Mouse (Mus musculus) liver, embryonic 16.5 days (tissue): ENCODE data around the gene Elane. TPM values are rescaled to one million over a fixed set of nuclear protein-coding genes. Genes with fewer than 3 reads are reported as not detected.
"Not testable (repeated sequence)": the region's sequence is repeated elsewhere in the genome, so short reads cannot be mapped to it uniquely, and the experiment has no call there.

Source experiments
- ATAC-seq: fragments of 200-750 bp; cut with Nextera tagmentation; 2 replicates; pipeline ENCODE4 v1.8.0; 2017; ENCODE audit warnings: low read depth, mild to moderate bottlenecking, moderate number of reproducible peaks, moderate library complexity
- H3K27ac ChIP-seq: fragments of 300-500 bp; sonication (generic); 2 replicates; pipeline ENCODE4 v1.5.1; 2014; ENCODE audit warnings: mild to moderate bottlenecking, low read length
- H3K27me3 ChIP-seq: fragments of 300-500 bp; sonication (generic); 2 replicates; pipeline ENCODE4 v1.6.1; 2014; ENCODE audit warnings: low read depth, low read length, mixed read lengths; ENCODE audit not compliant: control insufficient read depth, insufficient read depth
- H3K36me3 ChIP-seq: fragments of 300-500 bp; sonication (generic); 2 replicates; pipeline ENCODE4 v1.6.1; 2014; ENCODE audit warnings: mild to moderate bottlenecking; ENCODE audit not compliant: control insufficient read depth, insufficient read depth
- H3K4me1 ChIP-seq: fragments of 300-500 bp; sonication (generic); 2 replicates; pipeline ENCODE4 v1.6.1; 2014; ENCODE audit warnings: low read depth, low read length, mixed read lengths; ENCODE audit not compliant: control insufficient read depth
- H3K4me2 ChIP-seq: fragments of 300-500 bp; sonication (generic); 2 replicates; pipeline ENCODE4 v1.6.1; 2014; ENCODE audit warnings: low read depth, low read length, mixed read lengths
- H3K4me3 ChIP-seq: fragments of 300-500 bp; sonication (generic); 2 replicates; pipeline ENCODE4 v1.5.1; 2014; ENCODE audit warnings: low read depth, mild to moderate bottlenecking, low read length
- H3K9ac ChIP-seq: fragments of 300-500 bp; sonication (generic); 2 replicates; pipeline ENCODE4 v1.6.1; 2014; ENCODE audit warnings: low read depth, low read length
- H3K9me3 ChIP-seq: fragments of 300-500 bp; sonication (generic); replicated peaks from 2 replicates; pipeline ENCODE4 v1.6.1; 2016; ENCODE audit warnings: low read length; ENCODE audit not compliant: control insufficient read depth
- WGBS: fragments of 180-500 bp; shearing (Covaris S2); extraction: QIAGEN DNeasy Blood & Tissue Kit; methylation state at CpG from one replicate; pipeline ENCODE4 v1.1.7; 2014; ENCODE audit not compliant: insufficient replicate concordance; 5-methylcytosine and 5-hydroxymethylcytosine counted together
- polyA plus RNA-seq: library from polyadenylated mRNA; unstranded; fragments of >200 nt; fragmentation: Nextera tagmentation; extraction: Ambion mirVana; gene quantifications from 2 replicates; pipeline ENCODE4 v1.2.1, GENCODE M21; 2015

Gene Elane
- polyA plus RNA-seq, 1 experiment from 2014 or later: 204 TPM

DNA sequence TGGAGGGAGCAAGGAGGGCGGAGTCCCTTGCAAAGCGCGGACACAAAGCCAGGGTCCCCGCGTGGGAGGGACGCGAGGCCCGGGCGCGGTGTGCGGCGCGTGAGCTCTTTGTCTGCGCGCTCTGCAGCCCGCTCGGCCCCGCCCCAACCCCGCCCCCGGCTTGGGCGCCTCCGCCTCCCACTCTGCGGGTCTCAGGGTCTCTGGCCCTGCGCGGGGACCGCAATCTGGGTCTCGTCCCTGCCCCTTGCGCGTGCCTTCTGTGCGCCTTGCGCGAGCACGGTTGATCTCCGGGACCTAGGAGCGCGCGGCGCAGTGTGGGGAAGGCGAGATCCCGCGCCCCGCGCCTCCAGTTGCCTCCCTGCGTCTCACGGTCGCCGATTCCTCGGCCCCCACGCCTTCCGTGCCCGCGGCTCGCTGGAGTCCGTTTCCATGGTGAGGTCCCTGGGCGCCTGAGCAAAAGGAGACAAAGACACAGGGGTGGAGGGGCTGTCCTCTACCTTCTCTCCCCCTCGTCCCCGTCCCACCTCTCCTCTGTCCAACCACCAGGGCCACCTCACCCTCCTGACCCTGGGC is 11.7 kb upstream of the Elane start, which contains the start of the genes Prtn3 and Plppr3:
Gene Prtn3 (plus strand): TSS at position 187 of the 573 bp plus-strand sequence.
Gene Plppr3 (minus strand): TSS at position 345 of the 573 bp plus-strand sequence.
- H3K27ac ChIP-seq: no peak within 1 kb of the TSS
- WGBS: 1% methylated on average over 53 of the region's 57 CpGs

DNA sequence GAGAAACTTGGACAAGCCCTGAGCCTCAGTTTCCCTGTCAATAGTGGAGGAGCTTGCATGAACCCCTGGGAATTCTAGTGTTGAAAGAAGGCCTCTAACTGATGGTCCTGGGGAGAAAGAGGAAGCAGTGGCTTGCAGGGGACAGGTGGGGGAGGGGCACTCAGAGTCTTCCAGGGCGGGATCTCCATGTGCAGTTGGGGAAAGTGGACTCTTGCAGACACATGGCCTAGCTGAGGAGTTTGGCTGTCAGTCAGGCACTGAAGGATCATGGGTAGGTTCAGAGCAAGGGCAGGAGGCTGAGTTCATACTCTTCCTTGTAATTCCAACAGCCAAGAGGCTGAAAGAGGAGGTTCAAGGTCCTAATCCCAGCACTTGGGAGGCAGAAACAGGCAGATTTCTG is 8.9 kb upstream of the Elane start:
- no peak for ATAC-seq
- Histone ChIP-seq H3K4me1 (peaks cover 44% of the 10 kb centered on the region), H3K4me2 (peak overlapping the region; percentile 42; the same call in 1 of the 2 replicates), H3K9me3 (no peaks in the 10 kb centered on the region), H3K4me3 (no peak overlapping the region), H3K27ac (peak overlapping the region; percentile 49; the same call in 1 of the 2 replicates), H3K36me3 (no peaks in the 10 kb centered on the region), H3K9ac (no peak overlapping the region), H3K27me3 (peaks cover 23% of the 10 kb centered on the region)
- WGBS: 11% methylated on average over 1 of the region's 1 CpGs

More for the DNA sequence above, 11.7 kb upstream of the Elane start, which contains the start of the genes Prtn3 and Plppr3:
- Histone ChIP-seq H3K4me1 (peaks cover 21% of the 10 kb centered on the region), H3K4me2 (peak within 1 kb of the TSS; percentile 75), H3K36me3 (no peaks in the 10 kb centered on the region), H3K4me3 (peak within 1 kb of the TSS; percentile 60), H3K27me3 (peaks cover 23% of the 10 kb centered on the region), H3K9ac (peak within 1 kb of the TSS; percentile 47), H3K9me3 (no peaks in the 10 kb centered on the region)
- ATAC-seq: no peak

DNA sequence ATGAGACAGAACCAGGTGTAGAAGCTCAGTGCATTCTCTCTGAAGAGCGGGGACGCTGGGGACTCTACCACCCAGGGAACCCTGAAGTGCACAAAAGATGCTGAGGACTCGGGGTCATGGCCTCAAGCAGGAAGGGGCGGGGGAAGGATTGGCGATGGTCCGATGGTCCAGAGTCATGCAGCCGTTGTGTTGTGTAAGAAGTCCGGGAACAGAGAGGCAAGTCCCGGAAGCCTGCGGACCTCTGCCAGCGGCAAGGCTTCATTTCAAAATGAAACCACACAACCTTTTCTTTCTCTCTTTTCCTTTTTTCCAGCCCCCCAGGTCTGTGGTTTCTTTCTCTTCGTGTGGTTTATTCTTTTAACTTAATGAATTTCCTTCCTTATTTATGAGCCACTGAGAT is 8.3 kb upstream of the Elane start:
- no peaks in the 10 kb centered on the region for H3K9me3 ChIP-seq
- H3K9ac ChIP-seq: no peak overlapping the region
- H3K4me1 ChIP-seq: peaks cover 46% of the 10 kb centered on the region
- peak overlapping the region; percentile 49 for H3K27ac ChIP-seq
- 0 out of 2 replicates have a peak overlapping the region, but pooled peaks have one; percentile 4 for H3K4me3 ChIP-seq
- 10% methylated on average over 12 of the region's 12 CpGs for WGBS
- peak; percentile 27 for ATAC-seq
- H3K36me3 ChIP-seq: no peaks in the 10 kb centered on the region
- peaks cover 28% of the 10 kb centered on the region for H3K27me3 ChIP-seq
- H3K4me2 ChIP-seq: peak overlapping the region; percentile 42

DNA sequence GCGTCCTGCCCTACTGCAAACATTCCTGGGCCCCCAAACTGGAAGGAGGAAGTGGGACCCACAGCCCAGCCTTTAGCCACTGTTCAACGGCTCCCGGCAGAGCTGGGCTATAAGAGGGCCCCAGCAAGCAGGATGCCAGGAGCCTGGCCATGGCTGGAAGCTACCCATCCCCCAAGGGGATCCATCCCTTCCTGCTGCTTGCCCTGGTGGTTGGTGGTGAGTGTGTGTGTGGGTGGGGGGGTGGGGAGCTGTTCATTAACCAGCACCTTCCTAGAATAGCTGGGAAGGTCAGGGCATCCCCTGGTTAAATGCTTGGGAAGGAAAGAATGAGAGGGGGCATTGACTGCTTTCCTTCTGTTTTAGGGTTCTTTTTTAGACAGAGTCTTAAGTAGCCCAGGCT is 6.5 kb upstream of the Elane start:
- ATAC-seq: peak; percentile 53
- H3K9me3 ChIP-seq: no peaks in the 10 kb centered on the region
- peaks cover 44% of the 10 kb centered on the region for H3K4me1 ChIP-seq
- peaks cover 12% of the 10 kb centered on the region for H3K27me3 ChIP-seq
- peak overlapping the region; percentile 35; the same call in 1 of the 2 replicates for H3K4me2 ChIP-seq
- H3K27ac ChIP-seq: no peak overlapping the region
- no peaks in the 10 kb centered on the region for H3K36me3 ChIP-seq
- H3K9ac ChIP-seq: no peak overlapping the region
- H3K4me3 ChIP-seq: 0 out of 2 replicates have a peak overlapping the region, but pooled peaks have one; percentile 0
- WGBS: 17% methylated on average over 3 of the region's 3 CpGs

DNA sequence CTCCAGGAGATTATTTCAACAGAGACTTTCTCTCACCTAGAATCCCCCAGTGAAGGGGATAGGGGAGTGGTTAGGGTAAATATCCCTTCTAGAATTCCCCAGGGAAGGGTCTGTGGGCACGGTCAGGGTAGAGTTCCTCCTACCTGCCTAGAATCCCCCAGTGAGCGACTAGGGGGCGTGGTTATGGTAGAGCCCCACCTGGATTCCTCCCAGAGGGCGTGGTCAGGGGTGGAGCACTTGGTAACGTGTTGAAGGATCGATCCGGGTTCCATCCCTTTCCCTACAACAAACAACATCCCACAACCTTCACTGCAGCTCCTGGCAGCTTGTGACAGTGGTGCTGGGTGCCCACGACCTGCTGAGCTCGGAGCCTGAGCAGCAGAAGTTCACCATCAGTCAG is 5.3 kb upstream of the Elane start:
- H3K4me2 ChIP-seq: peak overlapping the region; percentile 37
- H3K36me3 ChIP-seq: no peaks in the 10 kb centered on the region
- H3K4me3 ChIP-seq: peak overlapping the region; percentile 35
- peak; percentile 30; the same call in 1 of the 2 replicates for ATAC-seq
- no peaks in the 10 kb centered on the region for H3K9me3 ChIP-seq
- peaks cover 7% of the 10 kb centered on the region for H3K27me3 ChIP-seq
- H3K27ac ChIP-seq: no peak overlapping the region
- peaks cover 44% of the 10 kb centered on the region for H3K4me1 ChIP-seq
- H3K9ac ChIP-seq: no peak overlapping the region
- 8% methylated on average over 9 of the region's 9 CpGs for WGBS

DNA sequence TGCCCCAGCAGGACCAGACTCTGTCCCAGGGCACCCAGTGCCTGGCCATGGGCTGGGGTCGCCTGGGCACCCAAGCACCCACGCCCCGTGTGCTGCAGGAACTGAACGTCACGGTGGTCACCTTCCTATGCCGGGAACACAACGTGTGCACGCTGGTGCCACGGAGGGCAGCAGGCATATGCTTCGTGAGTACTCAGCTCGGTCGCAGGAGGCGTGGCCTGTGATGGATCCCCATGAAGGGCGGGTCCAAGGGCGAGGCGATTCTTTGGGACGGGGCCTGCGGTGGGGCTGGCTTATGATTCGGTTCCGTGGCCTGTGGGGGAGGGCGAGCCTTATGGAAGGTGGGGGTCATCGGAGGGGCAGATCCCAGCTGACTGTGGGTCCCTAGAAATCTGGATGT is 4.1 kb upstream of the Elane start:
- Histone ChIP-seq H3K4me3 (peak overlapping the region; percentile 26), H3K9me3 (no peaks in the 10 kb centered on the region), H3K27me3 (peaks cover 7% of the 10 kb centered on the region), H3K4me1 (peaks cover 43% of the 10 kb centered on the region), H3K4me2 (peak overlapping the region; percentile 40), H3K9ac (no peak overlapping the region), H3K36me3 (no peaks in the 10 kb centered on the region), H3K27ac (no peak overlapping the region)
- WGBS: 4% methylated on average over 22 of the region's 22 CpGs
- no peak for ATAC-seq

DNA sequence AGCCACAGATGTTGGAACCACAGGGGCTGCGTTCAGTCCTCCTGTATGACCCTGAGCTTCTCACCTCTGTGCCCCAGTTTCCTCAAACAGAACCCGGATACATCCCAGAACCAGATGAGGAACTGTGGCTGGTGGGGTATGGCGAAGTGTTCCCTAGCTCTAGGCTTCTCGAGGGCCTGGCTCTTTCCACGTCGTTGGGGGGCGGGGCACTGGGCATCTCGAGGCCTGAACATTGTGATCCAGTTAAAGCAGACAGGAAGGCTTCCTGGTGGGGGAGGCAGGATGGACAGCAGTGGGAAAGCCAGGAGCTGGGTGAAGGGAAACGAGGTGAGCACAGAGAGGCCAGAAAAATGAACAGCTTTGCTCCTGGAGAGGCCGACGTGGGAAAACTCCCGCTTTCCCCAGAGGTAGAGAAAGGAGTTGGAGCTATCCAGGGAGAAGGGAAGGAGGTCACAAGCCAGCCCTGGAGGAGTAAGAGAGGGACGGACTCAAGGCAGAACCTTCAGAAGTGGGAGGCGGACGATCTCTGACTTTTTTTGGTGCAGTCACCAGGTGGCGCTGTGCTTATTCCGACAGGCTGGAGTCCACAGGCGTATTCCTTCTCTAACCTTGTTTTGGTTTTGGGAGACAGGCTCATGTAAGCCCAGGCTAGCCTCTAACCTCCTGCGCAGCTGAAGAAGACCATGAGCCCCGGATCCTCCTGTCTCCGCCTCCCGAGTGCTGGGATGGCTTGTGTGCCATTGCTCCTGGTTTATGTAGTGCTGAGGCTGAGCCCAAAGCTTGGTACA is 2.6 kb upstream of the Elane start:
- ATAC-seq: no peak
- 14% methylated on average over 22 of the region's 22 CpGs for WGBS
- Histone ChIP-seq H3K4me3 (no peak overlapping the region), H3K36me3 (no peaks in the 10 kb centered on the region), H3K27ac (0 out of 2 replicates have a peak overlapping the region, but pooled peaks have one; percentile 36), H3K9me3 (no peaks in the 10 kb centered on the region), H3K4me1 (peaks cover 30% of the 10 kb centered on the region), H3K4me2 (0 out of 2 replicates have a peak overlapping the region, but pooled peaks have one; percentile 15), H3K27me3 (peaks cover 7% of the 10 kb centered on the region), H3K9ac (no peak overlapping the region)

DNA sequence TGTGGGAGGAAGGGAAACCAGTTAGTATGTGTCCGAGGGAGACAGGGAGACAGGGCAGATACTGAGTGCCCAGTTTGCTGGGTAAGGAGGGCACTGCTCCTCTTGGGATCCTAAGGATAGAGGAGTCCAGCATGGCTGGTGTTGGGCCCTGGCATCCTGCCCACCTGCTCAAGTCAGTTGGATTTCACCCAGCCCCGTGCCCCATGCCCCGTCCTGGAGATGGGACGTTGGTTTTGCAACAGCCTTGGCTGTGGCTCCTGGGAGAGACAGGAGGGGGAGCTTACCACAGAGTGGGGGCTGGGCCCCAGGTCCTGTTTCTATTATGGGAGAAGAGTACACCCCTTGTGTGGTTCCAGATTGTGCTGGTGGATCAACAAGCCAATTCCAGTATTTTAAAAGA is 1.6 kb upstream of the Elane start:
- ATAC-seq: peak; percentile 27; the same call in 1 of the 2 replicates
- WGBS: 30% methylated on average over 4 of the region's 4 CpGs
- H3K9me3 ChIP-seq: no peaks in the 10 kb centered on the region

DNA sequence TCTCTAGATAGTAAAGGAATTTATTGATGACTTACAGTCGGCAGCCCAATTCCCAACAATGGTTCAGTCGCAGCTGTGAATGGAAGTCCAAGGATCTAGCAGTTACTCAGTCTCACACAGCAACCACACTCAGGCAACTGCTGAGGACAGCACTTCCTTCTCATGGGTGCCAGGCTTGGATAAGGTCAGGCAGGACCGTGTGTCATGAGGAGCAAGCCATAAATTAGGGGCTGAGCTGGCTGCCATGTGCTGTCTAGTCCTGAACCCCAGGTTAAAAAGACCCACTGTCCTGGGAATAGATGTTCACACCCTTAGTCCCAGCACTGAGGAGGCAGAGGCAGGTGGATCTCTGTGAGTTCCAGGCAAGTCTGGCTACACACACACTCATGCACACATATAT is 1.1 kb upstream of the Elane start:
- H3K27me3 ChIP-seq, H3K36me3 ChIP-seq, H3K9me3 ChIP-seq, H3K27ac ChIP-seq, H3K4me2 ChIP-seq, ATAC-seq, H3K4me3 ChIP-seq, H3K9ac ChIP-seq: not testable (repeated sequence)
- 36% methylated on average over 3 of the region's 3 CpGs for WGBS
- H3K4me1 ChIP-seq: peaks cover 25% of the 10 kb centered on the region

More for the DNA sequence above, 1.6 kb upstream of the Elane start:
- H3K27me3 ChIP-seq: peaks cover 7% of the 10 kb centered on the region
- H3K4me2 ChIP-seq: no peak overlapping the region
- H3K4me1 ChIP-seq: peaks cover 26% of the 10 kb centered on the region
- H3K27ac ChIP-seq: no peak overlapping the region
- no peaks in the 10 kb centered on the region for H3K36me3 ChIP-seq
- no peak overlapping the region for H3K9ac ChIP-seq
- H3K4me3 ChIP-seq: no peak overlapping the region
